Mouse (Mus musculus) kidney, embryonic 16.5 days (tissue): ENCODE data around the gene Cdh10. TPM values are rescaled to one million over a fixed set of nuclear protein-coding genes. Genes with fewer than 3 reads are reported as not detected.

Experiments used
- ATAC-seq: fragments of 200-750 bp; cut with Nextera tagmentation; 2 replicates; pipeline ENCODE4 v1.8.0; 2017; ENCODE audit warnings: moderate TSS enrichment; ENCODE audit not compliant: low FRiP score, low TSS enrichment
- H3K27ac ChIP-seq: fragments of 300-500 bp; sonication (generic); 2 replicates; pipeline ENCODE4 v1.5.1; 2014; ENCODE audit warnings: low read length
- H3K27me3 ChIP-seq: fragments of 300-500 bp; sonication (generic); 2 replicates; pipeline ENCODE4 v1.6.1; 2014; ENCODE audit warnings: low read length, control low read depth, mixed read lengths; ENCODE audit not compliant: insufficient read depth
- H3K36me3 ChIP-seq: fragments of 300-500 bp; sonication (generic); 2 replicates; pipeline ENCODE4 v1.6.1; 2014; ENCODE audit warnings: low read length, control low read depth, mixed read lengths; ENCODE audit not compliant: insufficient read depth
- H3K4me1 ChIP-seq: fragments of 300-500 bp; sonication (generic); 2 replicates; pipeline ENCODE4 v1.6.1; 2014; ENCODE audit warnings: low read length, control low read depth, mixed read lengths; ENCODE audit not compliant: insufficient read depth
- H3K4me2 ChIP-seq: fragments of 300-500 bp; sonication (generic); replicated peaks from 2 replicates; pipeline ENCODE4 v1.6.1; 2014; ENCODE audit warnings: low read depth, low read length
- H3K4me3 ChIP-seq: fragments of 300-500 bp; sonication (generic); 2 replicates; pipeline ENCODE4 v1.5.1; 2014; ENCODE audit warnings: mild to moderate bottlenecking, low read length
- H3K9ac ChIP-seq: fragments of 300-500 bp; sonication (generic); replicated peaks from 2 replicates; pipeline ENCODE4 v1.6.1; 2014; ENCODE audit warnings: low read length
- H3K9me3 ChIP-seq: fragments of 300-500 bp; sonication (generic); 2 replicates; pipeline ENCODE4 v1.6.1; 2016; ENCODE audit warnings: low read length, control low read depth
- WGBS: fragments of 180-500 bp; shearing (Covaris S2); extraction: QIAGEN DNeasy Blood & Tissue Kit; methylation state at CpG from one replicate; pipeline ENCODE4 v1.1.7; 2014; 5-methylcytosine and 5-hydroxymethylcytosine counted together
- polyA plus RNA-seq: library from polyadenylated mRNA; unstranded; fragments of >200 nt; fragmentation: Nextera tagmentation; extraction: Ambion mirVana; gene quantifications from 2 replicates; pipeline ENCODE4 v1.2.1, GENCODE M21; 2015

Cdh10 gene
- polyA plus RNA-seq, 1 experiment from 2014 or later, result 0.49 TPM

DNA sequence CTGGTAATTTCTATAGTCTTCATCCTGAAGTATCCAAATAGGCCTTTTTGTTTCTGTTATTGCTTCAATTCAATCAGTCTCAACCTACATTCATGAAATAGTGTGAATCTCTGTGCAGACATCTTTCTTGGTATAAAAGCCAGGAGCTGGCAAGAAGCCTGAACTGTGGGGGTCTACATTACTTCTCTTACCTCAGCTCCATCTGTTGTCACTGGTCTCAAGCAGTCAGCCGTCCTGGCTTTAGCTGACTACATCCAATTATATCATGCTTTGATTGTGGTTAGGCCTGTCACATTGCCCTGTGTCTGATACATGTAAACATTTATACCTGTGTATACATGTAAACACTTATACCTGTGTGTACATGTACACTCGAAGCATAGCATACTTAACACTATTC lies 31.8 kb downstream of the Cdh10 start:
- Histone ChIP-seq H3K9ac (no peak overlapping the region), H3K27ac (no peak overlapping the region), H3K4me3 (no peak overlapping the region), H3K9me3 (no peaks in the 10 kb centered on the region; the same call in 1 of the 2 replicates), H3K4me2 (no peak overlapping the region), H3K36me3 (no peaks in the 10 kb centered on the region), H3K4me1 (no peaks in the 10 kb centered on the region), H3K27me3 (no peaks in the 10 kb centered on the region)
- ATAC-seq, result no peak
- 85% methylated on average over 2 of the region's 2 CpGs for WGBS

DNA sequence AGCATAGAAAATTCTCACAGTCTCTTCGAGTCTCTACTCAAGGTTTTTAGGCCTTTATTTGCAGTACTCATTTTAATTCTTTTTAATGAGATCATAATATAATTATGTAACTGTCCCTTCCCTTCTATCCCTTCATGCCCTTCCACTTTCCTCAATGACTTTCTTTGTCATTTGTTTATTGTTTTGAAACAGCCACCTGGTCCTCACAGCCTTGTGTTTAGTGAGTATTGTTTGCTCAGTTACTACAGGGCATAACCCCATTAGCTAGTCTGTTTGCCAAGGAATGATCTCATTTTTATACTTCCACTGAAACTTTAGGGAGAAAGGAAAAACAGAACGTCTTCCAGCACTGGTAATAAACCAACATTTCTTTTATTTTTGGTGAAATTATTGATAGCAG lies 39.4 kb downstream of the Cdh10 start:
- H3K4me2 ChIP-seq, result no peak overlapping the region
- H3K9me3 ChIP-seq, result no peaks in the 10 kb centered on the region
- WGBS, result 60% methylated on average over 2 of the region's 2 CpGs
- H3K9ac ChIP-seq, result no peak overlapping the region
- no peaks in the 10 kb centered on the region for H3K4me1 ChIP-seq
- no peak for ATAC-seq
- no peaks in the 10 kb centered on the region for H3K36me3 ChIP-seq
- H3K27me3 ChIP-seq, result no peaks in the 10 kb centered on the region
- no peak overlapping the region for H3K27ac ChIP-seq
- no peak overlapping the region for H3K4me3 ChIP-seq

- Histone ChIP-seq H3K36me3 (no peaks in the 10 kb centered on the region), H3K27me3 (no peaks in the 10 kb centered on the region), H3K27ac (no peak overlapping the region), H3K9ac (no peak overlapping the region), H3K4me1 (no peaks in the 10 kb centered on the region), H3K4me2 (no peak overlapping the region), H3K9me3 (no peaks in the 10 kb centered on the region), H3K4me3 (no peak overlapping the region)
- ATAC-seq, result no peak
- 95% methylated on average over 2 of the region's 2 CpGs for WGBS
Observed at GRCm38 (mm10) chr15:18869871-18870270, 51.1 kb downstream of the Cdh10 start.

- Histone ChIP-seq H3K9me3 (no peaks in the 10 kb centered on the region), H3K4me3 (no peak overlapping the region), H3K36me3 (no peaks in the 10 kb centered on the region), H3K9ac (no peak overlapping the region), H3K4me2 (no peak overlapping the region), H3K27me3 (no peaks in the 10 kb centered on the region), H3K27ac (no peak overlapping the region), H3K4me1 (no peaks in the 10 kb centered on the region)
- WGBS, result 70% methylated on average over 5 of the region's 5 CpGs
- ATAC-seq, result no peak
Observed at GRCm38 (mm10) chr15:18881467-18881866, 62.7 kb downstream of the Cdh10 start.

- H3K9ac ChIP-seq, result no peak overlapping the region
- no peaks in the 10 kb centered on the region for H3K36me3 ChIP-seq
- no peak overlapping the region for H3K27ac ChIP-seq
- no peak overlapping the region for H3K4me2 ChIP-seq
- H3K27me3 ChIP-seq, result no peaks in the 10 kb centered on the region
- 81% methylated on average over 2 of the region's 2 CpGs for WGBS
- ATAC-seq, result no peak
- no peak overlapping the region for H3K4me3 ChIP-seq
- H3K4me1 ChIP-seq, result no peaks in the 10 kb centered on the region
- H3K9me3 ChIP-seq, result no peaks in the 10 kb centered on the region
Observed at GRCm38 (mm10) chr15:18886673-18887072, 67.9 kb downstream of the Cdh10 start.

GRCm38 (mm10) chr15:18888912-18889311 lies 70.2 kb downstream of the Cdh10 start:
- Histone ChIP-seq H3K4me2 (no peak overlapping the region), H3K4me1 (no peaks in the 10 kb centered on the region), H3K4me3 (no peak overlapping the region), H3K27ac (no peak overlapping the region), H3K9me3 (no peaks in the 10 kb centered on the region), H3K36me3 (no peaks in the 10 kb centered on the region), H3K27me3 (no peaks in the 10 kb centered on the region), H3K9ac (no peak overlapping the region)
- 74% methylated on average over 2 of the region's 2 CpGs for WGBS
- ATAC-seq, result no peak

DNA sequence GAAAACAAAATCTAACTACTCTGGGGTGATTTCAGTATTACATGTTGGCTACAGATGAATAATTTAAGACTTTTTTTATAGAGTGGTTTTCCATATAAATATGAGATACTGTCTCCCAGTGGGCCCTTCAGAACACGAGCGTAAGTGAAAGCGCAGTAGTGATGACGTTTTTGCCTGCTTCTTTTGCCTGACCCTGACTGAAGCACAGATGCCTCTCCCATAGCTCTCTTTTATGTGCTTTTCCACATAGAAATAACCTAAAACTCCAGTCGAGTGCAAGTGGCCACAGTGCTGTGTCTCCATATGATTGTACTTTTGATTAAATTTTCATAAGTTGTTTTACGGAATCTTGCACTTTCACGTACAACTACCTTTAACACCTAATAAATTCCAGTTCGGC lies 71.6 kb downstream of the Cdh10 start:
- Histone ChIP-seq H3K27ac (no peak overlapping the region), H3K36me3 (no peaks in the 10 kb centered on the region), H3K9me3 (no peaks in the 10 kb centered on the region), H3K4me1 (no peaks in the 10 kb centered on the region), H3K4me3 (no peak overlapping the region), H3K9ac (no peak overlapping the region), H3K27me3 (no peaks in the 10 kb centered on the region), H3K4me2 (no peak overlapping the region)
- WGBS, result 86% methylated on average over 8 of the region's 8 CpGs
- ATAC-seq, result no peak

DNA sequence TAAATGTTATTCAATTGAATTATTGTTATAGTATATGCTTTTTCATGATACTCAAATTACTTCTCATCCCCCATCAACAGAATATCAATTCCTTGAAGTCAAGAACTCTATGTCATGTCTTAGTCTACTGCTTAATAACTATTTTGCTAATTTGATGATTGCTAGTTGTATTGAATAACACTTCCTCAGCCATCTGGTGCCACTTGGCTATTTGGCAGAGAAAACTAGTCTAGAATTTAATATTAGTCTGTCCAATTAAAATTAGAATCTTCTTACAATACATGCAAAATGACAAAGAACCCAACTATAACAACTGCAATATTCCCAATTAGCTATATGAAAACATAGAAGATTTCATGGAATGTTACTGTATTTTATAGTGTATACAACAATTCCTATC lies 82.0 kb downstream of the Cdh10 start:
- no peaks in the 10 kb centered on the region for H3K27me3 ChIP-seq
- no peaks in the 10 kb centered on the region for H3K36me3 ChIP-seq
- ATAC-seq, result no peak
- H3K4me1 ChIP-seq, result no peaks in the 10 kb centered on the region
- no peak overlapping the region for H3K9ac ChIP-seq
- H3K9me3 ChIP-seq, result no peaks in the 10 kb centered on the region
- H3K4me2 ChIP-seq, result no peak overlapping the region
- no peak overlapping the region for H3K4me3 ChIP-seq
- H3K27ac ChIP-seq, result no peak overlapping the region

DNA sequence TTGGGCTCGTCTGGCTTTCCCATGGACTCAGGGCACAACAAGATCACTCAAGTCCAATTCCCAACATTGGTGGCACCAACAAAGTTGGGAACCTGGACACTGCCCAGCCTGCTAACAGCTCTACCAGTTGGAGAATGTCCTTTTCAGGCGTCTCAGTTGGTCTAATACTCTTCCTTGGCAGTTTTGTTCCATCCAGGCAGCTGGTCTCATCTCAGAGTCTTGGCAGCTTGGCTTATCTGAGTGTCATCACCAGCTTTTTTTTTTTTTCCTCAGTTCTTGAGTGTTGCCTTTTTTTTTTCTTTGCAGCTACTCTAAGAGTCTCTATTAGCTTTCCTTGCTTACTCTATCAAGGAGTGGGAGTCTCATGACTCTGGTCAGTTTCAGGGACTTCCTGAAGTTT lies 85.4 kb downstream of the Cdh10 start:
- Histone ChIP-seq H3K27ac (no peak overlapping the region), H3K4me1 (no peaks in the 10 kb centered on the region), H3K4me3 (no peak overlapping the region), H3K36me3 (no peaks in the 10 kb centered on the region), H3K9ac (no peak overlapping the region), H3K9me3 (no peaks in the 10 kb centered on the region), H3K4me2 (no peak overlapping the region), H3K27me3 (no peaks in the 10 kb centered on the region)
- WGBS, result 51% methylated on average over 2 of the region's 2 CpGs
- no peak for ATAC-seq

GRCm38 (mm10) chr15:18910612-18911011 lies 91.9 kb downstream of the Cdh10 start:
- H3K9ac ChIP-seq, result no peak overlapping the region
- H3K9me3 ChIP-seq, result no peaks in the 10 kb centered on the region
- 88% methylated on average over 4 of the region's 4 CpGs for WGBS
- H3K4me2 ChIP-seq, result no peak overlapping the region
- no peaks in the 10 kb centered on the region for H3K4me1 ChIP-seq
- no peak for ATAC-seq
- no peaks in the 10 kb centered on the region for H3K27me3 ChIP-seq
- H3K27ac ChIP-seq, result no peak overlapping the region
- no peak overlapping the region for H3K4me3 ChIP-seq
- H3K36me3 ChIP-seq, result no peaks in the 10 kb centered on the region
